In genomic region chr4:138315781-138316180, GRCm38 (mm10) we compare ENCODE assay signal across 10 mouse cellular contexts. TPM values are rescaled to one million over a fixed set of nuclear protein-coding genes. Genes with fewer than 3 reads are reported as not detected.
DNase-seq lines count a peak whose midpoint lies in the region; TF ChIP-seq lines count a peak whose summit lies in the region.
"Had no signal": no experiment of that assay in that cellular context is flagged by ENCODE, and none has a peak within 500 bp of the region (broad histone marks: within the 10 kb centered on the region; RNA-seq: fewer than 3 reads in every experiment).

No protein-coding gene starts in this region.

- H3K4me1 ChIP-seq in lung, adult 2 months (ENCODE audit: control insufficient read depth, insufficient read depth, low read length) = 0 out of 2 replicates have a peak, but pooled peaks cover 2% of the 10 kb centered on the region
- no peaks in the 10 kb centered on the region for H3K4me1 ChIP-seq in bone marrow macrophage, adult 2 months (ENCODE audit: control insufficient read depth, insufficient read depth, low read length)

- TF ChIP-seq CTCF in lung, adult 2 months (IDR thresholded peaks at IDR 0.05; ENCODE audit: insufficient read depth, low read length) = peak; percentile 37
- TF ChIP-seq CTCF in bone marrow macrophage, adult 2 months (IDR thresholded peaks at IDR 0.05; ENCODE audit: low read depth, low read length) = peak; percentile 51

- 72% methylated on average over 9 of the region's 9 CpGs for WGBS in lung, adult 2 months

- H3K4me3 ChIP-seq in lung, adult 2 months (replicated peaks; ENCODE audit: extremely low read depth, low read depth, low read length) = no peak overlapping the region
- no peak overlapping the region for H3K4me3 ChIP-seq in bone marrow macrophage, adult 2 months (ENCODE audit: insufficient read depth, low read length)
- H3K4me3 ChIP-seq: heart, embryonic 13.5 days had no signal

- H3K27ac ChIP-seq in bone marrow macrophage, adult 2 months (ENCODE audit: insufficient read depth, low read depth, low read length) = no peak overlapping the region
- H3K27ac ChIP-seq: heart, embryonic 13.5 days; macrophage had no signal

- TF ChIP-seq POLR2A in lung, adult 2 months (IDR thresholded peaks at IDR 0.05; ENCODE audit: borderline replicate concordance, extremely low read depth, low read depth, low read length) = no peak
- TF ChIP-seq POLR2A in bone marrow macrophage, adult 2 months (IDR thresholded peaks at IDR 0.05; ENCODE audit: borderline replicate concordance, low read depth, low read length) = no peak

- peak; percentile 48 to 53 for DNase-seq in cerebellum, postnatal 10 days
- DNase-seq in cerebellum, adult 11 months = no peak
- DNase-seq in lung, adult 2 months = no peak
- no peak for DNase-seq in lung, adult 18-20 months
- DNase-seq in retina, embryonic 14.5 days (ENCODE audit: low spot score) = peak; percentile 62
- no peak for DNase-seq in frontal cortex, postnatal 10 days (ENCODE audit: low spot score in 2 of 2)
- no peak for DNase-seq in frontal cortex, postnatal 36 days (ENCODE audit: low spot score in 2 of 2)

RNA-seq across cellular contexts. Expression of gene Pink1, which starts 10.3 kb away (rescaled TPM):
- 178 and 182 TPM in 2 replicates for polyA plus RNA-seq in lung, adult 2 months (2012; rRNA removed)
- polyA plus RNA-seq in bone marrow macrophage, adult 2 months (2012; ENCODE audit: insufficient read depth, insufficient read length, missing spikeins) = 79.8 and 87.1 TPM in 2 replicates

RNA-seq across cellular contexts. Expression of gene Ddost, which starts 11.3 kb away (rescaled TPM):
- polyA plus RNA-seq in lung, adult 2 months (2012; rRNA removed) = 194 and 198 TPM in 2 replicates
- polyA plus RNA-seq in bone marrow macrophage, adult 2 months (2012; ENCODE audit: insufficient read depth, insufficient read length, missing spikeins) = 112 and 119 TPM in 2 replicates

RNA-seq across cellular contexts. Expression of gene Cda, which starts 52.0 kb away (rescaled TPM):
- polyA plus RNA-seq in lung, adult 2 months (2012; rRNA removed) = 2.6 and 2.9 TPM in 2 replicates
- not detected in 2 replicates for polyA plus RNA-seq in bone marrow macrophage, adult 2 months (2012; ENCODE audit: insufficient read depth, insufficient read length, missing spikeins)
- polyA plus RNA-seq: macrophage had no signal

Comparison
In these comparisons a context has a peak if more than half of its experiments do, and no peak if none do; other contexts are left out.
1. DNase-seq: peak in cerebellum, postnatal 10 days (2 of 2) and retina, embryonic 14.5 days (single experiment); none in cerebellum, adult 11 months (single experiment), lung, adult 2 months (single experiment), lung, adult 18-20 months (0 of 2), frontal cortex, postnatal 10 days (0 of 2) and frontal cortex, postnatal 36 days (0 of 2).